7 mouse cellular contexts compared by ENCODE assay signal in the genomic region with DNA sequence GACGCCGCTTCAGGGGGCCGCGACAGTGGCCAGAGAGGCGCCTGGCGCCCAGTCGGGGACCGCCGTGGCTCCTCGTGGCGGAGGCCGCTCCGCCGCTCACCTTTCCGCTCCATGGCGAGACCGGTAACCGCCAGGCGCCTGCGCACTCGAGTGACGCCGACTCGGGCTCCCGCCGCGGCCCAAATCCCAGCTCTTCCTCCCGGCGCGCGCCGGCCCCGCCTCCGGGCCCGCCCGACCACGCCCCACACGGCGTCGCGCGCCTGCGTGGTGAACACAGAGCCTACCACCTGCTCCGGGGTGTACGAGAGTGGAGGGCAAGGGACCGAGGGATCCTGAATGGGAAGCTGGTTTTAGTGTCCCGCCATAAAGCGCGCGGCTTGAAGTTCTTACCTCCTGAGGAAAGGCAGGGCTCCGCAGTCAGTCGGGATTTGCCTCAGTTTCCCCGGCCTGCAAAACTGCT. TPM values are rescaled to one million over a fixed set of nuclear protein-coding genes. Genes with fewer than 3 reads are reported as not detected.
A peak's percentile ranks its signal among the peaks of the same experiment; 100 is the strongest.
DNase-seq lines count a peak whose midpoint lies in the region; ATAC-seq lines count a peak whose summit lies in the region.

Srpk1 (minus strand) TSS at position 410 of the 460 bp plus-strand sequence.

- peaks cover 13% of the 10 kb centered on the region for H3K36me3 ChIP-seq in intestine, embryonic 14.5 days (ENCODE audit: control insufficient read depth, insufficient read depth, low read length)

- peak within 1 kb of the TSS; percentile 96 for H3K9ac ChIP-seq in intestine, embryonic 14.5 days (ENCODE audit: low read length)

- under 1% methylated on average over 30 of the region's 53 CpGs for WGBS in intestine, embryonic 14.5 days

- peak; percentile 94 for ATAC-seq in intestine, embryonic 14.5 days (replicated peaks; ENCODE audit: low FRiP score, low TSS enrichment, low read depth)

- H3K4me1 ChIP-seq in intestine, embryonic 14.5 days (replicated peaks; ENCODE audit: control insufficient read depth, insufficient read depth, low read length), result peaks cover 12% of the 10 kb centered on the region

- intact Hi-C loops in left cerebral cortex, postnatal 14 days (cut with DNase I), result no loop called here

- peak within 1 kb of the TSS; percentile 99 for H3K4me3 ChIP-seq in intestine, embryonic 14.5 days (ENCODE audit: low read depth, low read length)

- peak within 1 kb of the TSS; percentile 96 for H3K4me2 ChIP-seq in intestine, embryonic 14.5 days (ENCODE audit: low read length)

- no peaks in the 10 kb centered on the region for H3K27me3 ChIP-seq in intestine, embryonic 14.5 days (replicated peaks; ENCODE audit: control insufficient read depth, insufficient read depth, low read length)

- peak; percentile 93 to 97 for DNase-seq in adrenal gland, adult (ENCODE audit: inconsistent age in 2 of 2, low spot score in 1 of 2)
- DNase-seq in embryo, embryonic 10.5 days (ENCODE audit: low spot score), result peak; percentile 95
- DNase-seq in gastrocnemius, postnatal 25 days, result peak; percentile 91
- peak; percentile 88 for DNase-seq in intestine, embryonic 14.5 days (ENCODE audit: low spot score)
- peak; percentile 86 to 91 for DNase-seq in left cerebral cortex, postnatal 14 days (ENCODE audit: low spot score in 2 of 2)
- peak; percentile 94 for DNase-seq in mesoderm, embryonic 11.5 days (ENCODE audit: low read depth, low spot score)
- peak; percentile 83 to 85 for DNase-seq in right cerebral cortex, postnatal 36 days (ENCODE audit: low spot score in 2 of 2)

- peak within 1 kb of the TSS; percentile 90 for H3K27ac ChIP-seq in intestine, embryonic 14.5 days (ENCODE audit: low read depth)

- H3K9me3 ChIP-seq in intestine, embryonic 14.5 days (ENCODE audit: control insufficient read depth, low read length), result no peaks in the 10 kb centered on the region

RNA-seq across cellular contexts. Expression of gene Srpk1, which starts in this region (rescaled TPM):
- total RNA-seq in gastrocnemius, postnatal 25 days (2021), result 10 to 100 TPM; 25.0 to 31.4 TPM
- polyA plus RNA-seq in intestine, embryonic 14.5 days (2014; fragmentation: Nextera tagmentation; extraction: Ambion mirVana), result 124 and 126 TPM in 2 replicates
- total RNA-seq in left cerebral cortex, postnatal 14 days (2021), result 100 to 1,000 TPM; 109 to 110 TPM

Comparison
In these comparisons a context has a peak if more than half of its experiments do, and no peak if none do; other contexts are left out.
1. Peak in every context shown above with its lines: DNase-seq, ATAC-seq, H3K4me3 ChIP-seq and H3K27ac ChIP-seq.